Mouse (Mus musculus) intestine, embryonic 14.5 days (tissue): ENCODE results near the gene Efhd2. TPM values are rescaled to one million over a fixed set of nuclear protein-coding genes. Genes with fewer than 3 reads are reported as not detected.

ENCODE experiments used
- ATAC-seq: fragments of 200-750 bp; cut with Nextera tagmentation; replicated peaks from 2 replicates; pipeline ENCODE4 v1.8.0; 2017; ENCODE audit warnings: low read depth, moderate number of reproducible peaks, moderate TSS enrichment, moderate library complexity; ENCODE audit not compliant: low FRiP score, low TSS enrichment
- DNase-seq: peaks from one replicate; pipeline ENCODE4 v3.0.0-alpha.2; 2018; ENCODE audit warnings: low spot score
- H3K27ac ChIP-seq: fragments of 300-500 bp; sonication (generic); 2 replicates; pipeline ENCODE4 v1.5.1; 2014; ENCODE audit warnings: low read depth, mild to moderate bottlenecking, control low read depth
- H3K27me3 ChIP-seq: fragments of 300-500 bp; sonication (generic); replicated peaks from 2 replicates; pipeline ENCODE4 v1.6.1; 2014; ENCODE audit warnings: low read length, control low read depth; ENCODE audit not compliant: control insufficient read depth, insufficient read depth
- H3K36me3 ChIP-seq: fragments of 300-500 bp; sonication (generic); 2 replicates; pipeline ENCODE4 v1.6.1; 2014; ENCODE audit warnings: low read length, control low read depth; ENCODE audit not compliant: control insufficient read depth, insufficient read depth
- H3K4me1 ChIP-seq: fragments of 300-500 bp; sonication (generic); replicated peaks from 2 replicates; pipeline ENCODE4 v1.6.1; 2014; ENCODE audit warnings: low read length, control low read depth, mixed read lengths; ENCODE audit not compliant: control insufficient read depth, insufficient read depth
- H3K4me2 ChIP-seq: fragments of 300-500 bp; sonication (generic); 2 replicates; pipeline ENCODE4 v1.6.1; 2014; ENCODE audit warnings: low read length
- H3K4me3 ChIP-seq: fragments of 300-500 bp; sonication (generic); 2 replicates; pipeline ENCODE4 v1.5.1; 2014; ENCODE audit warnings: low read depth, low read length, control low read depth, mixed read lengths
- H3K9ac ChIP-seq: fragments of 300-500 bp; sonication (generic); 2 replicates; pipeline ENCODE4 v1.6.1; 2014; ENCODE audit warnings: mild to moderate bottlenecking, low read length
- H3K9me3 ChIP-seq: fragments of 300-500 bp; sonication (generic); 2 replicates; pipeline ENCODE4 v1.6.1; 2016; ENCODE audit warnings: low read length, control low read depth; ENCODE audit not compliant: control insufficient read depth
- WGBS: fragments of 180-500 bp; shearing (Covaris S2); extraction: QIAGEN DNeasy Blood & Tissue Kit; methylation state at CpG from one replicate; pipeline ENCODE4 v1.1.7; 2014; 5-methylcytosine and 5-hydroxymethylcytosine counted together
- polyA plus RNA-seq: library from polyadenylated mRNA; unstranded; fragments of >200 nt; fragmentation: Nextera tagmentation; extraction: Ambion mirVana; gene quantifications from 2 replicates; pipeline ENCODE4 v1.2.1, GENCODE M21; 2014

Gene Efhd2
- polyA plus RNA-seq, 1 experiment from 2014 or later, result 75.6 TPM

- Histone ChIP-seq H3K36me3 (peaks cover 26% of the 10 kb centered on the region), H3K4me1 (peaks cover 40% of the 10 kb centered on the region), H3K27ac (no peak overlapping the region; the same call in 1 of the 2 replicates), H3K4me2 (no peak overlapping the region), H3K27me3 (no peaks in the 10 kb centered on the region), H3K4me3 (no peak overlapping the region), H3K9ac (no peak overlapping the region), H3K9me3 (no peaks in the 10 kb centered on the region)
- WGBS, result 39% methylated on average over 4 of the region's 4 CpGs
- ATAC-seq (0 out of 2 replicates have a peak, but pooled peaks have one; percentile 21), DNase-seq (no peak)
These were observed 7.2 kb downstream of the Efhd2 start for GRCm38 (mm10) chr4:141867498-141867897.

DNA sequence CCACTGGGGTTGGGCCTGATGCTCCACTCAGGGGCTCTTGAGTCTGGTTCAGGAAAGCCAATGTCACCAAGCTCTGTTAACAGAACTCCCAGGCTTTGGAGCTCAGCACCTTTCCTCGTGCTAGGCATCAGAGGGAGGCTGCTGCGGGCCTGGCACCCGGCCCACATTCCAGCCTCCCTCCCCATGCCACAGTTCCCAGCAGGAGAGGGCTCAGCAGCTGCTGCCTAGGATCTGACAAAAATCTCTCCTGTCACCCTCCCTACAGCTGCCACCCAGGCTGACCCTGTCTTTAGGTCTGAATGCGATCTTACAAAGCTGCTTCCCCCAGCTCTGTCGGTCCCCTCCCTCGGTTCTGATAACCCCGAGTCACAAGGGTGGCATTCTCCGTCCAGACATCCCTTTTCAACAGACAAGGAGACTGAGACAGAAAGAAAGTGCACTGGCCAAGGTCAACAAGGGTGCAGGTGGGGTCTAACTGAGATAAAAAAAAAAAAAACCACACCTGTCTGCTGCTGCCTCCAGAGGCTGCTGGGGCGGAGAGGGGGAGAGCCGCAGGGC lies 7.7 kb downstream of the Efhd2 start:
- Histone ChIP-seq H3K9me3 (no peaks in the 10 kb centered on the region), H3K27me3 (no peaks in the 10 kb centered on the region), H3K36me3 (peaks cover 26% of the 10 kb centered on the region), H3K4me1 (peaks cover 35% of the 10 kb centered on the region), H3K9ac (no peak overlapping the region), H3K4me3 (no peak overlapping the region), H3K27ac (no peak overlapping the region; the same call in 1 of the 2 replicates), H3K4me2 (no peak overlapping the region)
- DNase-seq (no peak), ATAC-seq (0 out of 2 replicates have a peak, but pooled peaks have one; percentile 11)
- WGBS, result 32% methylated on average over 10 of the region's 10 CpGs

DNA sequence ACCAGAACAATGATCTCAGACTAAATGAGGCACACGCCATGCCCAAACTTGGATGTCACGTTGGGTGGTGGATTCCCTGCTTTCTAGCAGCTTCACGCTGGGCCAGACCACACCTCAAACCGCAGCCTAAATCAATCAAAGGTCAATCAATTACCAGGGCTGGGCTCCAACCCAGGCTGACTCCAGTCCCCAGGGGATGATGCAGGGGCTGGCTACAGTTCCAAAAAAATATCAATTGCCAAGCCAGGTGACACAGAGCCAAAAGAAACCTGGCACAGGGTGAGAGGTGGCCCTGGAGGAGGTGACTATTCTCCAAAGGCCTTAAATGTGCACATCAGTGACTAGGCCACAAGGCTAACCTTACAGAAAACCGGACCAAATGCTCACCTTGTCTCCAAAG lies 9.1 kb downstream of the Efhd2 start:
- no peak overlapping the region for H3K4me2 ChIP-seq
- DNase-seq (no peak), ATAC-seq (no peak)
- peaks cover 28% of the 10 kb centered on the region for H3K36me3 ChIP-seq
- no peak overlapping the region for H3K4me3 ChIP-seq
- H3K9ac ChIP-seq, result no peak overlapping the region
- 85% methylated on average over 5 of the region's 5 CpGs for whole genome bisulfite sequencing
- H3K4me1 ChIP-seq, result peaks cover 28% of the 10 kb centered on the region
- no peaks in the 10 kb centered on the region for H3K27me3 ChIP-seq
- no peak overlapping the region for H3K27ac ChIP-seq
- no peaks in the 10 kb centered on the region for H3K9me3 ChIP-seq

DNA sequence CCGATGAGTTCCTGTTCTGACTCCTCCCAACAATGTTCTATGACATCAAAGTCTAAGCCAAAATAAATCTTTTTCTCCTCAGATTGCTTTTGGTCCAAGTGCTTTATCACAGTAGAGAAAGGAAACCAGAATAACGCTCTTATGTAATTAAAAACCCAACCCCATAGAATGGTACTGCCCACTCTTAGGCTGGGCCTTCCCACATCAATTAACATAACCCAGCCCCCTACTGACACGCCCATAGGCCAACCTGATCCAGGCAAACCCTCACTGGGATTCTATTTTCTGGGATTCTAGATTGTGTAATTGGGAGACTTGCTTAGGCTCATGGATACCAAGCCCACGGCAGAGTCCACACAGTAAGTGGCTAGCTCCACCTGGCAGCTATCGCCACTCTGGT lies 9.7 kb downstream of the Efhd2 start:
- DNase-seq (no peak), ATAC-seq (no peak)
- Histone ChIP-seq H3K36me3 (peaks cover 29% of the 10 kb centered on the region), H3K4me3 (no peak overlapping the region), H3K9ac (no peak overlapping the region), H3K4me1 (peaks cover 28% of the 10 kb centered on the region), H3K27me3 (no peaks in the 10 kb centered on the region), H3K27ac (no peak overlapping the region), H3K9me3 (no peaks in the 10 kb centered on the region), H3K4me2 (no peak overlapping the region)
- 96% methylated on average over 5 of the region's 5 CpGs for WGBS

DNA sequence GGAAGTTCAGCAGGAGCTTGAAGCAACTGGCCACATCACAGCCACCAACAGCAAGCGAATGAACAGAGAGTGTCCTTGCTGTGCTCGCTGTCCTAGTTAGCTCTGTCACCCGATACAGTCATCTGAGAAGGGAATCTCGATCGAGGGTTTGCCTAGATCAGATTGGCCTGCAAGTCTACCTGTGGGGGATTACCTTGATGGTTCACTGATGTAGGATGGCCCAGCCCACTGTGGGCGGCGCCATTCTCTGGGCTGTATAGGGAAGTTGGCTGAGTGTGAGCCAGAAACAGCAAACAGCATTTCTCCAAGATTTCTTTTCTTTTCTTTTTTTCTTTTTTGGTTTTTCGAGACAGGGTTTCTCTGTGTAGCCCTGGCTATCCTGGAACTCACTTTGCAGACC lies 10.2 kb downstream of the Efhd2 start:
- Histone ChIP-seq H3K4me2 (no peak overlapping the region), H3K4me3 (no peak overlapping the region), H3K36me3 (peaks cover 34% of the 10 kb centered on the region), H3K9ac (no peak overlapping the region), H3K27ac (no peak overlapping the region), H3K27me3 (no peaks in the 10 kb centered on the region), H3K9me3 (no peaks in the 10 kb centered on the region), H3K4me1 (peaks cover 24% of the 10 kb centered on the region)
- WGBS, result 92% methylated on average over 8 of the region's 8 CpGs
- no peak for ATAC-seq
- no peak for DNase-seq

DNA sequence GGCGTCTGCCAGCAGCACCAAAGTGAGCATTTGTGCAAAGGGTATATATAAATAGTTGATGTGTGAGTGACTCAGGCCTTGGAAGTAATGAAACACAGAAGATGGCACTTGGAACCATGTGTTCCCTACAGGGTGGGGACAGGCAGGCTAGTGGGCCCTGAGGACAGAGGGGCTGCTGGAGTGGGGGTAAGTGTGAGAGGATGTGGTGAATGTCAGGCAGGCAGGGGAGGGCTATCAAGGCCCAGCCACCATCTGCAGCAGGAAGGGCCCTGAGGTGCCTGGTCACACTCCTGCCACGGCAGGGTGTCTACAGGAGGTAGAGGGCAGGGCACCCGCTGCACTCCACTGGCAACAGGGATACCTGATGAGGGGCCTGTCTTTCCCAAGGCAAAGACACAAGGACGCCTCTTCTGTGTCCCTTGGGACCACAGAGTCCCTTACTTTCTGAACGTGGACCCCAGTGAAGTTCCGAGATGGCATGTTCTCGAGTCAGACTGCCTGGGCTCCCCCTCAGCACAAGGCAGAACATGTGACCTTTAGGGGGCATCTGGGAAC lies 10.9 kb downstream of the Efhd2 start:
- Histone ChIP-seq H3K36me3 (peaks cover 37% of the 10 kb centered on the region), H3K27ac (no peak overlapping the region), H3K9ac (no peak overlapping the region), H3K4me1 (peaks cover 21% of the 10 kb centered on the region), H3K27me3 (no peaks in the 10 kb centered on the region), H3K9me3 (no peaks in the 10 kb centered on the region), H3K4me2 (no peak overlapping the region), H3K4me3 (no peak overlapping the region)
- WGBS, result 87% methylated on average over 7 of the region's 7 CpGs
- DNase-seq, result no peak
- ATAC-seq, result no peak

GRCm38 (mm10) chr4:141862867-141863266 lies 11.9 kb downstream of the Efhd2 start:
- Histone ChIP-seq H3K4me2 (no peak overlapping the region), H3K27ac (no peak overlapping the region), H3K4me1 (peaks cover 18% of the 10 kb centered on the region), H3K4me3 (no peak overlapping the region), H3K27me3 (no peaks in the 10 kb centered on the region), H3K9ac (no peak overlapping the region), H3K9me3 (no peaks in the 10 kb centered on the region), H3K36me3 (peaks cover 39% of the 10 kb centered on the region)
- DNase-seq, result no peak
- ATAC-seq, result no peak
- WGBS, result 86% methylated on average over 5 of the region's 5 CpGs

GRCm38 (mm10) chr4:141861591-141862295 lies 13.0 kb downstream of the Efhd2 start:
- Histone ChIP-seq H3K9me3 (no peaks in the 10 kb centered on the region), H3K27me3 (no peaks in the 10 kb centered on the region), H3K36me3 (peaks cover 39% of the 10 kb centered on the region), H3K4me1 (peaks cover 11% of the 10 kb centered on the region), H3K4me3 (no peak overlapping the region), H3K9ac (no peak overlapping the region), H3K4me2 (no peak overlapping the region), H3K27ac (no peak overlapping the region)
- 81% methylated on average over 17 of the region's 17 CpGs for WGBS
- DNase-seq (no peak), ATAC-seq (no peak)
